Mouse (Mus musculus) olfactory bulb, adult 2 months (tissue): ENCODE measurements around the gene Olfr202.

Source experiments
- CTCF ChIP-seq: fragments of 200-500 bp; IDR thresholded peaks from 2 replicates; pipeline ENCODE4 v1.5.1; 2012; ENCODE audit warnings: low read depth, mild to moderate bottlenecking, low read length, moderate library complexity; ENCODE audit not compliant: insufficient read depth
- POLR2A ChIP-seq: fragments of 200-500 bp; IDR thresholded peaks from 2 replicates; pipeline ENCODE4 v1.6.1; 2012; ENCODE audit warnings: mild to moderate bottlenecking, low read depth, low read length, moderate library complexity; ENCODE audit not compliant: insufficient read depth

- no peak for TF ChIP-seq CTCF
- TF ChIP-seq POLR2A: no peak
Observed at GRCm38 (mm10) chr16:59249684-59250083, 36.9 kb downstream of the Olfr202 start.
